Mouse (Mus musculus): ENCODE measurements at regions not wholly inside any gene's neighbourhood (a gene's known extent, or its start where the extent isn't known, plus 50 kb on each side); places are given as distances from the start of the nearest gene placed in this dataset.

GRCm38 (mm10) chr5:112050906-112051305 lies 201.4 kb downstream of the Cryba4 start:
- peak; percentile 43; the same call in 1 of the 2 replicates for ATAC-seq (replicated peaks)
- 61% methylated on average over 5 of the region's 5 CpGs for WGBS
- H3K9ac ChIP-seq = no peak overlapping the region
- H3K4me2 ChIP-seq = no peak overlapping the region
- no peaks in the 10 kb centered on the region for H3K27me3 ChIP-seq (replicated peaks)
- peaks cover 13% of the 10 kb centered on the region for H3K4me1 ChIP-seq
- no peaks in the 10 kb centered on the region for H3K9me3 ChIP-seq
- H3K4me3 ChIP-seq = no peak overlapping the region
- H3K27ac ChIP-seq = no peak overlapping the region
- no peaks in the 10 kb centered on the region for H3K36me3 ChIP-seq (replicated peaks)

GRCm38 (mm10) chr5:112051786-112052185 lies 200.5 kb downstream of the Cryba4 start:
- Histone ChIP-seq H3K4me1 (peaks cover 13% of the 10 kb centered on the region), H3K36me3 (replicated peaks) (no peaks in the 10 kb centered on the region), H3K27me3 (replicated peaks) (no peaks in the 10 kb centered on the region), H3K27ac (no peak overlapping the region), H3K9me3 (no peaks in the 10 kb centered on the region), H3K4me2 (no peak overlapping the region), H3K9ac (no peak overlapping the region), H3K4me3 (no peak overlapping the region)
- WGBS = 76% methylated on average over 10 of the region's 10 CpGs
- no peak for ATAC-seq (replicated peaks)

GRCm38 (mm10) chr5:112053600-112054155 lies 198.6 kb downstream of the Cryba4 start:
- no peaks in the 10 kb centered on the region for H3K9me3 ChIP-seq

GRCm38 (mm10) chr5:112055018-112055417 lies 197.3 kb downstream of the Cryba4 start:
- H3K9ac ChIP-seq = no peak overlapping the region
- H3K27me3 ChIP-seq (replicated peaks) = no peaks in the 10 kb centered on the region
- H3K4me2 ChIP-seq = no peak overlapping the region
- H3K4me1 ChIP-seq = peaks cover 8% of the 10 kb centered on the region
- no peak for ATAC-seq (replicated peaks)
- WGBS = 80% methylated on average over 4 of the region's 4 CpGs
- H3K36me3 ChIP-seq (replicated peaks) = no peaks in the 10 kb centered on the region
- no peak overlapping the region for H3K27ac ChIP-seq
- H3K4me3 ChIP-seq = no peak overlapping the region
- H3K9me3 ChIP-seq = no peaks in the 10 kb centered on the region

More at GRCm38 (mm10) chr5:112053600-112054155, 198.6 kb downstream of the Cryba4 start:
- peaks cover 13% of the 10 kb centered on the region for H3K4me1 ChIP-seq
- H3K27ac ChIP-seq = no peak overlapping the region
- no peak overlapping the region for H3K4me2 ChIP-seq
- no peaks in the 10 kb centered on the region for H3K27me3 ChIP-seq (replicated peaks)
- H3K36me3 ChIP-seq (replicated peaks) = no peaks in the 10 kb centered on the region
- no peak overlapping the region for H3K4me3 ChIP-seq
- no peak overlapping the region for H3K9ac ChIP-seq
- no peak for ATAC-seq (replicated peaks)
- 83% methylated on average over 5 of the region's 5 CpGs for WGBS

- Histone ChIP-seq H3K36me3 (replicated peaks) (no peaks in the 10 kb centered on the region), H3K27ac (no peak overlapping the region), H3K4me3 (no peak overlapping the region), H3K27me3 (replicated peaks) (no peaks in the 10 kb centered on the region), H3K4me2 (no peak overlapping the region), H3K4me1 (no peaks in the 10 kb centered on the region), H3K9ac (no peak overlapping the region), H3K9me3 (no peaks in the 10 kb centered on the region)
- 86% methylated on average over 13 of the region's 13 CpGs for WGBS
- ATAC-seq (replicated peaks) = no peak
Observed at GRCm38 (mm10) chr5:112069917-112070316, 182.4 kb downstream of the Cryba4 start.

- no peak overlapping the region for H3K4me3 ChIP-seq
- H3K4me1 ChIP-seq = peaks cover 8% of the 10 kb centered on the region; the same call in 1 of the 2 replicates
- H3K9ac ChIP-seq = no peak overlapping the region
- ATAC-seq (replicated peaks) = no peak
- no peaks in the 10 kb centered on the region for H3K27me3 ChIP-seq (replicated peaks)
- H3K9me3 ChIP-seq = no peaks in the 10 kb centered on the region
- no peak overlapping the region for H3K27ac ChIP-seq
- H3K36me3 ChIP-seq (replicated peaks) = no peaks in the 10 kb centered on the region
- WGBS = 66% methylated on average over 4 of the region's 4 CpGs
- H3K4me2 ChIP-seq = no peak overlapping the region
Observed at GRCm38 (mm10) chr5:112072456-112072855, 179.9 kb downstream of the Cryba4 start.

GRCm38 (mm10) chr5:112077097-112077496 lies 175.2 kb downstream of the Cryba4 start:
- no peaks in the 10 kb centered on the region for H3K27me3 ChIP-seq (replicated peaks)
- no peak for ATAC-seq (replicated peaks)
- 26% methylated on average over 14 of the region's 14 CpGs for WGBS
- no peak overlapping the region for H3K9ac ChIP-seq
- no peak overlapping the region for H3K4me3 ChIP-seq
- peaks cover 8% of the 10 kb centered on the region; the same call in 1 of the 2 replicates for H3K4me1 ChIP-seq
- no peaks in the 10 kb centered on the region for H3K36me3 ChIP-seq (replicated peaks)
- peak overlapping the region; percentile 23; the same call in 1 of the 2 replicates for H3K27ac ChIP-seq
- H3K9me3 ChIP-seq = no peaks in the 10 kb centered on the region
- H3K4me2 ChIP-seq = no peak overlapping the region

- H3K4me2 ChIP-seq = no peak overlapping the region
- no peak for ATAC-seq (replicated peaks)
Observed at GRCm38 (mm10) chr5:112077840-112078600, 174.3 kb downstream of the Cryba4 start.

GRCm38 (mm10) chr5:112081006-112081405 lies 171.3 kb downstream of the Cryba4 start:
- H3K36me3 ChIP-seq (replicated peaks) = no peaks in the 10 kb centered on the region
- H3K4me1 ChIP-seq = peaks cover 8% of the 10 kb centered on the region; the same call in 1 of the 2 replicates
- H3K27ac ChIP-seq = no peak overlapping the region
- no peaks in the 10 kb centered on the region for H3K27me3 ChIP-seq (replicated peaks)
- H3K9me3 ChIP-seq = no peaks in the 10 kb centered on the region
- no peak overlapping the region for H3K9ac ChIP-seq
- 65% methylated on average over 6 of the region's 6 CpGs for WGBS
- ATAC-seq (replicated peaks) = no peak
- H3K4me2 ChIP-seq = no peak overlapping the region
- no peak overlapping the region for H3K4me3 ChIP-seq

More at GRCm38 (mm10) chr5:112077840-112078600, 174.3 kb downstream of the Cryba4 start:
- WGBS = 83% methylated on average over 19 of the region's 19 CpGs
- Histone ChIP-seq H3K27ac (no peak overlapping the region), H3K9me3 (no peaks in the 10 kb centered on the region), H3K27me3 (replicated peaks) (no peaks in the 10 kb centered on the region), H3K36me3 (replicated peaks) (no peaks in the 10 kb centered on the region), H3K4me3 (no peak overlapping the region), H3K4me1 (peaks cover 8% of the 10 kb centered on the region; the same call in 1 of the 2 replicates), H3K9ac (no peak overlapping the region)

- Histone ChIP-seq H3K9me3 (no peaks in the 10 kb centered on the region), H3K36me3 (replicated peaks) (no peaks in the 10 kb centered on the region), H3K4me3 (no peak overlapping the region), H3K4me2 (no peak overlapping the region), H3K4me1 (peaks cover 6% of the 10 kb centered on the region; the same call in 1 of the 2 replicates), H3K27me3 (replicated peaks) (no peaks in the 10 kb centered on the region), H3K9ac (no peak overlapping the region), H3K27ac (no peak overlapping the region)
- no peak for ATAC-seq (replicated peaks)
- 77% methylated on average over 7 of the region's 7 CpGs for WGBS
Observed at GRCm38 (mm10) chr5:112091867-112092535, 160.3 kb downstream of the Cryba4 start.

- H3K9me3 ChIP-seq = no peaks in the 10 kb centered on the region
- no peaks in the 10 kb centered on the region for H3K27me3 ChIP-seq (replicated peaks)
- H3K27ac ChIP-seq = 0 out of 2 replicates have a peak overlapping the region, but pooled peaks have one; percentile 26
- H3K9ac ChIP-seq = no peak overlapping the region
- H3K4me1 ChIP-seq = peaks cover 18% of the 10 kb centered on the region
- H3K36me3 ChIP-seq (replicated peaks) = no peaks in the 10 kb centered on the region
- no peak for ATAC-seq (replicated peaks)
- WGBS = 68% methylated on average over 17 of the region's 17 CpGs
- H3K4me2 ChIP-seq = no peak overlapping the region
- H3K4me3 ChIP-seq = no peak overlapping the region
Observed at GRCm38 (mm10) chr5:112093905-112094571, 158.3 kb downstream of the Cryba4 start.
